Mouse (Mus musculus): ENCODE measurements around the gene Senp6. TPM values are rescaled to one million over a fixed set of nuclear protein-coding genes. Genes with fewer than 3 reads are reported as not detected.
A peak's percentile ranks its signal among the peaks of the same experiment; 100 is the strongest.

Senp6 gene
- total and polyA plus RNA-seq, 2 experiments from 2014 or later: 42.5 to 56.3 TPM

GRCm38 (mm10) chr9:80179688-80180087 is 113.0 kb downstream of the Senp6 start:
- Histone ChIP-seq H3K36me3 (ENCODE audit: insufficient read depth, low read length) (no peaks in the 10 kb centered on the region), H3K9ac (replicated peaks; ENCODE audit: low read length) (no peak overlapping the region), H3K4me1 (ENCODE audit: insufficient read depth, low read length) (no peaks in the 10 kb centered on the region), H3K4me3 (ENCODE audit: low read length) (no peak overlapping the region), H3K4me2 (ENCODE audit: low read depth, low read length) (no peak overlapping the region), H3K27me3 (ENCODE audit: insufficient read depth, low read length) (no peaks in the 10 kb centered on the region), H3K9me3 (ENCODE audit: low read length) (no peaks in the 10 kb centered on the region), H3K27ac (no peak overlapping the region)
- WGBS: 77% methylated on average over 4 of the region's 4 CpGs
- ATAC-seq: no peak
- no peak for DNase-seq (ENCODE audit: low spot score)
- TF ChIP-seq CTCF (IDR thresholded peaks at IDR 0.05; ENCODE audit: low read depth): no peak

GRCm38 (mm10) chr9:80180771-80181170 is 114.1 kb downstream of the Senp6 start:
- no peak overlapping the region for H3K4me2 ChIP-seq (ENCODE audit: low read depth, low read length)
- ATAC-seq (no peak), DNase-seq (ENCODE audit: low spot score) (no peak)
- no peaks in the 10 kb centered on the region for H3K4me1 ChIP-seq (ENCODE audit: insufficient read depth, low read length)
- H3K36me3 ChIP-seq (ENCODE audit: insufficient read depth, low read length): no peaks in the 10 kb centered on the region
- no peak overlapping the region for H3K4me3 ChIP-seq (ENCODE audit: low read length)
- H3K27me3 ChIP-seq (ENCODE audit: insufficient read depth, low read length): no peaks in the 10 kb centered on the region
- no peak overlapping the region for H3K9ac ChIP-seq (replicated peaks; ENCODE audit: low read length)
- TF ChIP-seq CTCF (IDR thresholded peaks at IDR 0.05; ENCODE audit: low read depth): no peak
- no peaks in the 10 kb centered on the region for H3K9me3 ChIP-seq (ENCODE audit: low read length)
- 79% methylated on average over 5 of the region's 5 CpGs for WGBS
- H3K27ac ChIP-seq: no peak overlapping the region

- Histone ChIP-seq H3K4me3 (ENCODE audit: low read length) (no peak overlapping the region), H3K36me3 (ENCODE audit: insufficient read depth, low read length) (no peaks in the 10 kb centered on the region), H3K4me2 (ENCODE audit: low read depth, low read length) (no peak overlapping the region), H3K9ac (replicated peaks; ENCODE audit: low read length) (no peak overlapping the region), H3K27ac (no peak overlapping the region), H3K4me1 (ENCODE audit: insufficient read depth, low read length) (no peaks in the 10 kb centered on the region), H3K27me3 (ENCODE audit: insufficient read depth, low read length) (no peaks in the 10 kb centered on the region), H3K9me3 (ENCODE audit: low read length) (no peaks in the 10 kb centered on the region)
- ATAC-seq: no peak
- TF ChIP-seq CTCF (IDR thresholded peaks at IDR 0.05; ENCODE audit: low read depth): no peak
- DNase-seq (ENCODE audit: low spot score): no peak
- 89% methylated on average over 1 of the region's 1 CpGs for WGBS
These were observed 115.0 kb downstream of the Senp6 start for GRCm38 (mm10) chr9:80181692-80182091.

- H3K36me3 ChIP-seq (ENCODE audit: insufficient read depth, low read length): no peaks in the 10 kb centered on the region
- H3K4me2 ChIP-seq (ENCODE audit: low read depth, low read length): no peak overlapping the region
- no peak overlapping the region for H3K9ac ChIP-seq (replicated peaks; ENCODE audit: low read length)
- no peaks in the 10 kb centered on the region for H3K27me3 ChIP-seq (ENCODE audit: insufficient read depth, low read length)
- no peak overlapping the region for H3K27ac ChIP-seq
- no peaks in the 10 kb centered on the region for H3K4me1 ChIP-seq (ENCODE audit: insufficient read depth, low read length)
- peak; percentile 54; the same call in 1 of the 2 replicates for ATAC-seq
- no peak overlapping the region for H3K4me3 ChIP-seq (ENCODE audit: low read length)
- no peaks in the 10 kb centered on the region for H3K9me3 ChIP-seq (ENCODE audit: low read length)
- WGBS: 56% methylated on average over 5 of the region's 5 CpGs
- DNase-seq (ENCODE audit: low spot score): no peak
- TF ChIP-seq CTCF (IDR thresholded peaks at IDR 0.05; ENCODE audit: low read depth): no peak
These were observed 117.4 kb downstream of the Senp6 start for GRCm38 (mm10) chr9:80184138-80184537.

- no peak overlapping the region for H3K4me2 ChIP-seq (ENCODE audit: low read depth, low read length)
- H3K27me3 ChIP-seq (ENCODE audit: insufficient read depth, low read length): no peaks in the 10 kb centered on the region
- TF ChIP-seq CTCF (IDR thresholded peaks at IDR 0.05; ENCODE audit: low read depth): no peak
- H3K4me1 ChIP-seq (ENCODE audit: insufficient read depth, low read length): no peaks in the 10 kb centered on the region
- no peaks in the 10 kb centered on the region for H3K36me3 ChIP-seq (ENCODE audit: insufficient read depth, low read length)
- H3K9ac ChIP-seq (replicated peaks; ENCODE audit: low read length): no peak overlapping the region
- H3K9me3 ChIP-seq (ENCODE audit: low read length): no peaks in the 10 kb centered on the region
- no peak for DNase-seq (ENCODE audit: low spot score)
- 37% methylated on average over 3 of the region's 3 CpGs for WGBS
- ATAC-seq: no peak
- no peak overlapping the region for H3K27ac ChIP-seq
- H3K4me3 ChIP-seq (ENCODE audit: low read length): no peak overlapping the region
These were observed 119.0 kb downstream of the Senp6 start for GRCm38 (mm10) chr9:80185737-80186136.

- no peak overlapping the region for H3K27ac ChIP-seq
- ATAC-seq: no peak
- H3K4me1 ChIP-seq (ENCODE audit: insufficient read depth, low read length): no peaks in the 10 kb centered on the region
- no peak overlapping the region for H3K9ac ChIP-seq (replicated peaks; ENCODE audit: low read length)
- no peaks in the 10 kb centered on the region for H3K9me3 ChIP-seq (ENCODE audit: low read length)
- H3K4me3 ChIP-seq (ENCODE audit: low read length): no peak overlapping the region
- no peaks in the 10 kb centered on the region for H3K27me3 ChIP-seq (ENCODE audit: insufficient read depth, low read length)
- 82% methylated on average over 8 of the region's 8 CpGs for WGBS
- TF ChIP-seq CTCF (IDR thresholded peaks at IDR 0.05; ENCODE audit: low read depth): no peak
- H3K4me2 ChIP-seq (ENCODE audit: low read depth, low read length): no peak overlapping the region
- DNase-seq (ENCODE audit: low spot score): no peak
- H3K36me3 ChIP-seq (ENCODE audit: insufficient read depth, low read length): no peaks in the 10 kb centered on the region
These were observed 120.0 kb downstream of the Senp6 start for GRCm38 (mm10) chr9:80186693-80187092.

- DNase-seq (ENCODE audit: low spot score) (no peak), ATAC-seq (no peak)
- Histone ChIP-seq H3K9me3 (ENCODE audit: low read length) (no peaks in the 10 kb centered on the region), H3K27ac (no peak overlapping the region), H3K36me3 (ENCODE audit: insufficient read depth, low read length) (no peaks in the 10 kb centered on the region), H3K4me1 (ENCODE audit: insufficient read depth, low read length) (no peaks in the 10 kb centered on the region), H3K4me2 (ENCODE audit: low read depth, low read length) (no peak overlapping the region), H3K4me3 (ENCODE audit: low read length) (no peak overlapping the region), H3K9ac (replicated peaks; ENCODE audit: low read length) (no peak overlapping the region), H3K27me3 (ENCODE audit: insufficient read depth, low read length) (no peaks in the 10 kb centered on the region)
- TF ChIP-seq CTCF (IDR thresholded peaks at IDR 0.05; ENCODE audit: low read depth): no peak
- 41% methylated on average over 5 of the region's 5 CpGs for WGBS
These were observed 121.7 kb downstream of the Senp6 start for GRCm38 (mm10) chr9:80188324-80188893.

Measured in hindbrain, postnatal 0 days (tissue).